Mouse (Mus musculus) MEL-GATA-1-ER (cell line): Measurements from ENCODE around the gene Cdk2ap2.
"Not testable (repeated sequence)": the region's sequence is repeated elsewhere in the genome, so short reads cannot be mapped to it uniquely, and the experiment has no call there.

Source experiments
- DNase-seq: peaks from one replicate; pipeline ENCODE4 v3.0.0-alpha.2; 2012; ENCODE audit warnings: low read depth; ENCODE audit errors: extremely low read depth

Cdk2ap2 gene

DNA sequence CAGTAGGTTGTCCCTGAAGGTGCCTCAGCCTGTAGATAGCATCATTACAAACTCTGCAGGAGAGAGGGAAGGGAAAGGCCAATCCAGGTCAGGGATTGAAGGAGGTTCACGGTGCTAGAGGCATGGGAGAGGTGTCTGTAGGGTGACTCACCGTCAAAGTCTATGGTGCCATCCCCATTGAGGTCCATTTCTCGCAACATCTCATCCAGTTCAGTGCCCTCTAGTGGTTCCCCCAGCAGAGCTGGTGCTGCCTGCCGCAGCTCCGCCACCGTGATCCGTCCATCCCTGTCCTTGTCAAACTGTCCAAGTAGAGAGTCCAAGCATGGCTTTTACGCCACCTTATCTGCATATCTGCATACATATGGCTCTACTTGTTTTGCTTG is 39.0 kb downstream of the Cdk2ap2 start:
- not testable (repeated sequence) for DNase-seq

- no peak for DNase-seq
Observed at GRCm38 (mm10) chr19:4136463-4136862, 39.5 kb downstream of the Cdk2ap2 start.

DNA sequence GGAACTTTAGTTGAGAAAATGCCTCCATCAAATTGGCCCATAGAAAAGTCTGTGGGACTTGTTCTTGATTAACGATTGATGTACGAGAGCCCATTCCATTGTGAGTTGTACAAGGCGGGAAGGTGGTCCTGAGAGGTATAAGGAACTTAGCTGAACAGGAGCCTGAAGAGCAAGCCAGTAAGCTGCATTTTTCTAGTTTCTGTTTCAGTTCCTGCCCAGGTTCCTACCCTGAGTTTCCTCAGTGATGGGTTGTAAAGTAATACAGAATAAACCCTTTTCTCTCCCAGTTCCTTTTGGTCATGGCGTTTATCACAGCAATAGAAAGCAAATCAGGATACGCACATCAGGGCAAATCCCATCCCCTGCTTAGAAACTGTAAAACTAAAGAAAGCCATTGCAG is 40.9 kb downstream of the Cdk2ap2 start:
- no peak for DNase-seq

GRCm38 (mm10) chr19:4139446-4139845 is 42.5 kb downstream of the Cdk2ap2 start, which contains the start of gene Gpr152:
Gene Gpr152 (plus strand): TSS chr19:4139787.
- DNase-seq, result no peak

DNA sequence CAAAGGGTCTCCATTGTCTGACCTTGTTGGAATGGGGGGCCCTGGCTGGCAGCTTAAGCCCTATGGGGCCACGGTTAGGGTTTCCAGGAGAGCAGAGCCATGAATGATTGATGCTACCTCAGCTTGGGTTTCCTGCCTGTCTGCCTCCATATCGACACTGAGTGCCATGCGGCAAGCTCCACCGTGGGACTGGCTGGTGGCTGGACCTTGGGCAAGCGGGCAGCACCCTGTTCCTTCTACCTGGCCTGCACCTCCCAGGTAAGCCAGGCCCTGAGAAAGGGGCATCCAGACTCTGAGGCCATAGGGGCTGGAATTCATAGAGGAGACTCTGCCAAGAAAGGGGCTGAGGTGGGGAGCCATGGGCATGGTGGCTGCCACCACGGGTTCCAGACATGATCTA is 43.2 kb downstream of the Cdk2ap2 start:
- DNase-seq, result no peak

GRCm38 (mm10) chr19:4142416-4143173 is 45.6 kb downstream of the Cdk2ap2 start:
- DNase-seq, result no peak

DNA sequence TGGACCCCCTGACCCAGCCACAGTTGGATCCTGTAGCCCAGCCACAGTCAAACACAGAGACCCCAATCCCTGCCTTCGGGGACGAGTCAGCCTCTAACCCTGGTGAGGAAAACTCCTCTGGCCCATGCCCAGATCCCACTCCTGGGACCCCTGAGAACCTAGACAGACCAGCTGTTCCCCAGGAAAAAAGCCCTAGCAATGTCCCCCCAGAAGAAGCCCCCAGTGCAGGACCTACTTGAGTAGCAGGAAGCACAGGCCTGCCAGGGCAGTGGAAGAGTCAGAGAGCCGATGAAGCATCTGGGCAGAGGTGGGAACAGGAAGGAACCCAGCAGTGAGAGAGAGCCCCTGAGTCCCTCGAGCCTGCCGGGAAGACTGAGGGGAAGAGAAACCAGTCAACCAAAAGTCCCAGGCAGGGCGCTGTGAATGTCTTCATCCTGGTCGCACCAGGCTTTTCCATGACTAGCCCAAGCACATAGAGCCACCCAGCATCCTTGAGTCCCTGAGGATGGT is 46.8 kb downstream of the Cdk2ap2 start, which contains the start of gene Cabp4:
Gene Cabp4 (minus strand): TSS at position 275 of the 510 bp plus-strand sequence.
- DNase-seq, result no peak

- DNase-seq, result no peak
Observed at GRCm38 (mm10) chr19:4144550-4145498, 47.8 kb downstream of the Cdk2ap2 start.

DNA sequence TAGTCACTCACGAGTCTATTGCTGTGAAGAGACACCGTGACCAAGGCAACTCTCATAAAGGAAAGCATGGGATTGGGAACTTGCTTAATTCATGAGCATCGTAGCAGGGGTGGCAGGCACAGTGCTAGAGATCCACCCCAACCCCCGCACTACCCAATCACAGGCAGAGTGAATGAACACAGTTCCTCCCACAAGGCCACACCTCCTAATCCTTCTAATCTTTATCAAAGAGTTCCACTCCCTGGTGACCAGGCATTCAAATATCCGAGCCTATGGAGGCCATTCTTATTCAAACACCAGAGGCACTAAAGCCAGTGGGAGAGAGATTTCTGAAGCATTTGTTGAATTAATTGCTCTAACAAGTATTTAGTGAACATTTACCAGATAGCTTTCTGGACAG is 49.0 kb downstream of the Cdk2ap2 start:
- DNase-seq, result no peak

DNA sequence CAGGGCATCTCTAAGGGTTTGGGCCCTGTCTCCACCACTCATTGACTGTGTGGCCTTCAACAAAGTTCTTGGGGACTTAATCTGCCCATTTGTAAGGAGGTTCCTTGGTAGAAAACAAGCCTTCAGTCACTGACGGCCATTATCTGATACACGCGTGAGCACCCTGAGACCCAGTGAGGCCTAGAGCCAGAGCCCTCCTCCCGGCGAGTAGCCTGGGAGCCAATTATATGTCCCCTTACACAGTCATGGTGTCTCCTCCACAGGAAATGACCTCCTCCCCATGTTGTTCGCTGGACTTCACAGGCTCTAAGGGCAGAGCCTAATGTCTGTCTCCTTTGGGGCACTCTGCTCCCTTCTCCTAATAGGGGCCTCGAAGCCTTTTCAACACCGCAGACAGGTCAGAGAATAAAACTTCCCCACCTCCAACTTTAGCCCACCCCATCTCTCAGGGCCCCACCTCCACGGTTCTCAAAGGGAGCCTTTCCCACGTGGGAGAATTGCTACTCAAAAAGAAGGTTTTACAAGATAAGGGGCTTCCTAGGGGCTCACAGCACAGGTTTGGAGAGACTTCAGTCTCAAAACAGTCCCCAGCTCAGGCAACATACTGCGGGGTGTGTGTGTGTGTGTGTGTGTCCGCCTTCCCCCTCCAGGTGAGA is 49.5 kb downstream of the Cdk2ap2 start:
- DNase-seq, result no peak

- no peak for DNase-seq
Observed at GRCm38 (mm10) chr19:4147022-4147405, 50.0 kb downstream of the Cdk2ap2 start.

DNA sequence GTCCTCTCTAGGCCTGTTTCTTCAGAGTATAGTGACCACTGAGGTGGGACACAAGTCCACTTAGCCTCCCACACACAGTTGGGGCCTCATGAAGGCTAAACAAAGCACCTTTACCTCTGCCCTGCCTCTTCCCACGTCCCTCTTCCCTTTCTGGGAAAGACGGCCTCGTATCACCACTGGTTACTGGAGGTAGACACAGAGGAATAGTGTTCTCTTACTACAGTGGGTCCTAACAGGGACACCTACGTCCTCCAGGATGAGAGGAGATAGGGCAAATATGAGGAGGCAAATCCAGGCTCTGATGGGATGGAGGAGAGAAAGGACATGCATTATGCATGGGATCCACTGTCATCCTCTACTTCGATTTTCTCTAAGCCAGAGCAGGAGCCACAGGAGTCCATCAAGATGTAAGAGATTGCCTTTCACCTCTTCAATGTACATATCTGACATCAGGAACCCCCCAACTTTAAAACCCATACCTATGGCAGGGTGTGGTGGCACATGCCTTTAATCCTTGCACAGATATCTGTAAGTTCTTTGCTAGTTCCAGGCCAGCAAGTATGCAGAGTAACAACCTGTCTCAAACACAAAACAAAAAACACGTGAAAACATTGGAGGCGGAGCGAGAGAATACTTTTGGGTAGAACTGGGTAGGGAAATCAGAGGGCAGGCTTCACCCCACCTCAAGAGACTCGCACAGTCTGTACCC is 51.0 kb downstream of the Cdk2ap2 start:
- no peak for DNase-seq

DNA sequence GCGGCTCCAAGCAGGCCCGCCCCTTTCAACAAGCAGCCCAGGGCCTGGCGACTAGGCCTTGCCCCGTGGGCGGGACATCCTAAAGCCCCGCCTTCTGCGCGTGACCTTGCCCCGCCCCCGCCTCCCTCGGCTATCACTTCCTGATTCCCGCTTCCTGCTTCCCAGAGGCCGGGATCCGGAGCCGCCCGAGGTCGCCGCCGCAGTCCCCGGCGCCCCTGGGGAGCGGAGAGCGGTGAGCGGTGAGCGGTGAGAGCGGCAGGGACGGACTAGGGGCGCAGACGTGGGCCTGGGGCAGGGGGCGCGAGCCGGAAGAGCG is 51.5 kb downstream of the Cdk2ap2 start, which contains the start of gene Coro1b:
Gene Coro1b (plus strand): TSS at position 129 of the 316 bp plus-strand sequence.
- DNase-seq, result peak; percentile 66
